Mouse (Mus musculus): ENCODE results near the gene Brd3os. TPM values are rescaled to one million over a fixed set of nuclear protein-coding genes. Genes with fewer than 3 reads are reported as not detected.

Gene Brd3os
- polyA plus RNA-seq, 1 experiment, result 11.6 TPM

DNA sequence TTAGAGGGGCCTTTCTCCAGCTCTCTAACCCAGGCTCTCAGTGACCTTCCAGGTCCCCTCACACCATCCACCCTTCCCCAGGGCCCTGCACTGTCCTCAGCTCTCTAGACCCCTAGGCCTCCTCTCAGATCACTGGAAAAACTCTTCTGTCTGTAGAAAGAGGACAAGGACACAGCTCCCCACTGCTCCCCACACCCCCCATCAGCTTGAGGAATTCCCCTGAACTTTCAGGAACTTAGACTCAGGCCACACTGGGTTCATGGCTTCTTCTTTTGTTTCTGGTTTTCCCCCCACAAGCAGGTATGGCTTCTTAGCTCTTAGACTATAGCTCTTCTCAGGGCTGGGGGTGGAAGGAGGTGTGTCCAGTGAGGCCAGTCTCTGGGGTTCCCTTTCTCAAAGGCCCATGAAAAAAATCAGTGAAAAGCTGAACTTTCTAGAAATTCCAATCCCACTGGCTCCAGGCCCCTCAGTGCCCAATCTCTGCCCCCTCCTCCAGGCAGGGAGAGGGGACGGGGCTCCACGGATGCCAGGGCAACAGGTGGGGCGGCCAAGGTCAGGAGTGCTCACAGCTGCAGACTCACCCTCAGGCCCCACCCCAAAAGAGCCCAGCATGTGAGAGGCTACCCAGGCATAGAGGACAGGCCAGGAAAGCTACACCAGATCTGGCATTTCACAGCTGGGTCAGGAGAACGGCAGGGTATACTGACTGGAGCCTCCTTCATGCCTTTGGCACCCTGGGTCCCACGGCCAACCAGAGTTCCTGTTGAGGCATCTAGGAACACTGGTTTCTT lies 36.8 kb upstream of the Brd3os start:
- Histone ChIP-seq H3K4me3 (ENCODE audit: insufficient read depth, low read depth, low read length) (no peak overlapping the region), H3K27ac (ENCODE audit: insufficient read depth, low read depth, low read length) (no peak overlapping the region), H3K4me1 (ENCODE audit: control insufficient read depth, insufficient read depth, low read length) (peaks cover 19% of the 10 kb centered on the region), H3K27me3 (replicated peaks; ENCODE audit: control insufficient read depth, insufficient read depth, low read length) (no peaks in the 10 kb centered on the region), H3K36me3 (ENCODE audit: control insufficient read depth, insufficient read depth, low read length) (no peaks in the 10 kb centered on the region)
- no peak for TF ChIP-seq CTCF (conservative IDR thresholded peaks at IDR 0.05; ENCODE audit: insufficient read depth, insufficient read length, low read depth, low read length)
- TF ChIP-seq POLR2A (IDR thresholded peaks at IDR 0.05; ENCODE audit: low read depth, low read length), result no peak
- 61% methylated on average over 5 of the region's 5 CpGs for WGBS
- no peak for DNase-seq

DNA sequence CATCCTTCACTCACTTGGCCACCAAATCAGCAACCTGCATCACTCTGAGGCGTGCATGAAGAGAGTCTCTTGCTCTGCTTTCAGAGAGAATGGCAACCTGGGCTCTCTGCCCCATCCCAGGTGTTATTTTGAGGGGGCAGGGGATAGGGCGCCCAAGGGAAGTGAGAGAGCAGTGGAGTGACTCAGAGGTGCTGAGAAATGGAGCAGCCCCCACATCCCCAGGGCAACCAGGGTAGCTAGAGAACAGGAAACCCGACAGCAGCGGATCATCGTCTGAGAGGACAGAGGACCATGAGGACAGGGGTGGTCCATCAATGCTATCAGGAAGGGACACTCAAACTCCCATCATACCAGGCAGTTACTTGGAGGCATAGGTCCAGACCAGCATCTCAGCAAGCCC lies 35.2 kb upstream of the Brd3os start:
- Histone ChIP-seq H3K4me3 (ENCODE audit: insufficient read depth, low read depth, low read length) (no peak overlapping the region), H3K4me1 (ENCODE audit: control insufficient read depth, insufficient read depth, low read length) (peaks cover 26% of the 10 kb centered on the region), H3K36me3 (ENCODE audit: control insufficient read depth, insufficient read depth, low read length) (no peaks in the 10 kb centered on the region), H3K27ac (ENCODE audit: insufficient read depth, low read depth, low read length) (no peak overlapping the region), H3K27me3 (replicated peaks; ENCODE audit: control insufficient read depth, insufficient read depth, low read length) (no peaks in the 10 kb centered on the region)
- 85% methylated on average over 5 of the region's 5 CpGs for WGBS
- no peak for TF ChIP-seq POLR2A (IDR thresholded peaks at IDR 0.05; ENCODE audit: low read depth, low read length)
- TF ChIP-seq CTCF (conservative IDR thresholded peaks at IDR 0.05; ENCODE audit: insufficient read depth, insufficient read length, low read depth, low read length), result no peak
- no peak for DNase-seq

DNA sequence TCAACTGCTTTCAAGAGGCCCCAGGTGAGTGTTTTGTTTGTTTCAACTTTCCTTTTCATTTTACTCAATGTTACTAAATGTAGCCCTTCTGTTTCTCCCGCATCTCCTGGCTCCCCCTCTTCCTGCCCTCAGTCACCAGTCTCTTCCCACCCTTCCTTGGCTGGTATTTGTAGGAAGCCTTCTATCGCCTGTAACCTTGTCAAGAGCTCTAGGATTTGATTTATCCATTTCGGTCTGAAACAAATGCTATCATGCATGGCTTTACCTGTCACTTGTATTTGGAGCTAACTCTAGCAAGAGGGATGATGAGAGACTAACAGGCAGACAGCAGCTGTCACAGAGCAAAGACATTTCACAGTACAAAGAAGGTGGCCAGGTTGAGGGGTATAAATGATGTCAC lies 33.9 kb upstream of the Brd3os start:
- DNase-seq, result no peak
- Histone ChIP-seq H3K27ac (ENCODE audit: insufficient read depth, low read depth, low read length) (no peak overlapping the region), H3K27me3 (replicated peaks; ENCODE audit: control insufficient read depth, insufficient read depth, low read length) (no peaks in the 10 kb centered on the region), H3K4me1 (ENCODE audit: control insufficient read depth, insufficient read depth, low read length) (peaks cover 31% of the 10 kb centered on the region), H3K4me3 (ENCODE audit: insufficient read depth, low read depth, low read length) (no peak overlapping the region), H3K36me3 (ENCODE audit: control insufficient read depth, insufficient read depth, low read length) (no peaks in the 10 kb centered on the region)
- TF ChIP-seq CTCF (conservative IDR thresholded peaks at IDR 0.05; ENCODE audit: insufficient read depth, insufficient read length, low read depth, low read length), result no peak
- TF ChIP-seq POLR2A (IDR thresholded peaks at IDR 0.05; ENCODE audit: low read depth, low read length), result no peak
- 66% methylated on average over 3 of the region's 3 CpGs for WGBS

DNA sequence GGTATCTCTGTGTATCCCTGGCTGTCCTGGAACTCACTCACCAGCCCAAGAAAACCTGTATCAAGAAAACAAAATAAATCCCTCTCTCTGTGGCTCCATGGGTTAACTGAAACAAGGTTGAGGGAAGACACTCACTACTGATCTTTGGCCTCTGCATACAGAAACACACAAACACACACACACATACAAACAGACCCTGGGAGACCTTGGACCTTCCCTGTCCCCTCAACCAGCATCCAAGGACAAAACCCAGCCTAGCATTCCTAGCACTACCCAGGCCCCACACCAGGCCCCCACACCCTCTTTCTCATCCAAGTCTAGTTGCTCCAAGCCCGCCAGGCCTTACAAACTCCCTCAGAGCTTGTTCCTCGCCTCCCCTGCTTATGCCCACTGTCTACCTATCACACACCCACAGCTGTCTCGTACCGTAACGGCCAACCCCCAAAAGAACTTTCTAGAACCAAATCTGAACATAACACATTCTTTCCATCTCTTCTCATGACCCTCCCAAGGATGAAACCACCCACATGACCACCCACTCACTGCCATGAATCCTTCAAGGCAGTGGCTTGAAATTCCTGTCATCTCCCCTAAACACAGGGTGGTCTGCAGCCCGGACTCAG lies 31.5 kb upstream of the Brd3os start:
- Histone ChIP-seq H3K27me3 (replicated peaks; ENCODE audit: control insufficient read depth, insufficient read depth, low read length) (no peaks in the 10 kb centered on the region), H3K4me3 (ENCODE audit: insufficient read depth, low read depth, low read length) (no peak overlapping the region), H3K4me1 (ENCODE audit: control insufficient read depth, insufficient read depth, low read length) (peaks cover 23% of the 10 kb centered on the region), H3K27ac (ENCODE audit: insufficient read depth, low read depth, low read length) (no peak overlapping the region), H3K36me3 (ENCODE audit: control insufficient read depth, insufficient read depth, low read length) (no peaks in the 10 kb centered on the region)
- no peak for DNase-seq
- TF ChIP-seq CTCF (conservative IDR thresholded peaks at IDR 0.05; ENCODE audit: insufficient read depth, insufficient read length, low read depth, low read length), result no peak
- TF ChIP-seq POLR2A (IDR thresholded peaks at IDR 0.05; ENCODE audit: low read depth, low read length), result no peak
- 81% methylated on average over 6 of the region's 6 CpGs for WGBS

DNA sequence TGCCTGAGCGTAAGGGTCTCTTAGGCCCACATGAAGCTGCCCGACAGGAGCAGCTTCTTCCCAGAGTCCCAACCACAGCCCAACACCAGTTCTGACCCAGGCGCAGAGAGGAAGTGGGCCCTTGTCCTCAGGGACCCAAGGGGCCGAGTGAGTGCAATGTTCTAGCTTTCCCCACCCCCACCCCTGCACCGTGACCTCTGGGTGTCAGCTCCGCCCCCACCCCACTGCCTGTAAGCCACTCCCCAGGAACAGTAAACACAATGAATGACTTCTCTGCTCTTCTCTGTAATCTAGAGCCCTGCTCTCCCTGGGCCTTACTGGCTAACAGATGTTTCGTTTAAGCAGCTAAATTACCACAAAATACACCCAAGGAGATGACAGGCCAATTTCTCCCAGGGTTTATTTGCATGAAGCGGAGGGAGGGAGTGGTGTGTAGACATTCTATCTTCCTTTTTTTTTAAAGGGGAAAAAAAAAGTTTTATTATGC lies 30.4 kb upstream of the Brd3os start:
- H3K4me1 ChIP-seq (ENCODE audit: control insufficient read depth, insufficient read depth, low read length), result peaks cover 20% of the 10 kb centered on the region; the same call in 1 of the 2 replicates
- 46% methylated on average over 8 of the region's 8 CpGs for WGBS
- DNase-seq, result peak; percentile 62
- no peak overlapping the region for H3K27ac ChIP-seq (ENCODE audit: insufficient read depth, low read depth, low read length)
- no peaks in the 10 kb centered on the region for H3K27me3 ChIP-seq (replicated peaks; ENCODE audit: control insufficient read depth, insufficient read depth, low read length)
- no peak for TF ChIP-seq CTCF (conservative IDR thresholded peaks at IDR 0.05; ENCODE audit: insufficient read depth, insufficient read length, low read depth, low read length)
- no peak for TF ChIP-seq POLR2A (IDR thresholded peaks at IDR 0.05; ENCODE audit: low read depth, low read length)
- H3K36me3 ChIP-seq (ENCODE audit: control insufficient read depth, insufficient read depth, low read length), result no peaks in the 10 kb centered on the region
- H3K4me3 ChIP-seq (ENCODE audit: insufficient read depth, low read depth, low read length), result no peak overlapping the region

DNA sequence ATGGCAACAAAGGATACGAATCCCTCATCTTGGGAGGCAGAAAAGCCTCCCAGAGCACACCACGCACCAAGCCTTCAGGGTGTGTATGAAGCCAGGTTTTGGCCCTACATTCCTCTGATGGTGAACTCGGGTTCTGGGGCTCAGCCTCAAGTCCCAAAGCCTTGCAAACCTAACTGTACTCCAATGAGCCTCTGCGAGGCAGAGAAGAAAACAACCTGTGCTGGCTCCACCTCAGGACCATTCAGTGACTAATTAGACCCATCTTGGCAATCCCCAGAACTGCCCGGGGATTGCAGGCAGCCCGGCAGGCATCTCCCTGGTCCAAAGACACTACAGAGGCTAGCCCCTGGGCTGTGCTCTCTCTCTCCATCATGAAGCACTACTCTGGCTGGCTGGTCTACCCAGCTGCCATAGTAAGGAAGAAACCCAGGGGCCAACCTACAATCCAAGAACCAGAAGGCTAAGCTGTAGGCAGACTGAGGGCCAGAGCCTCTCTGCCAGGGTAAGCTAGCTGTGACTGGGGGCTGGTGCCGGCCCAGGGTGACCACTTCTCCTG lies 29.8 kb upstream of the Brd3os start:
- Histone ChIP-seq H3K4me1 (ENCODE audit: control insufficient read depth, insufficient read depth, low read length) (peaks cover 20% of the 10 kb centered on the region; the same call in 1 of the 2 replicates), H3K27me3 (replicated peaks; ENCODE audit: control insufficient read depth, insufficient read depth, low read length) (no peaks in the 10 kb centered on the region), H3K27ac (ENCODE audit: insufficient read depth, low read depth, low read length) (no peak overlapping the region), H3K36me3 (ENCODE audit: control insufficient read depth, insufficient read depth, low read length) (no peaks in the 10 kb centered on the region), H3K4me3 (ENCODE audit: insufficient read depth, low read depth, low read length) (no peak overlapping the region)
- WGBS, result 34% methylated on average over 7 of the region's 7 CpGs
- TF ChIP-seq CTCF (conservative IDR thresholded peaks at IDR 0.05; ENCODE audit: insufficient read depth, insufficient read length, low read depth, low read length) (no peak), POLR2A (IDR thresholded peaks at IDR 0.05; ENCODE audit: low read depth, low read length) (no peak)
- DNase-seq, result peak; percentile 26

DNA sequence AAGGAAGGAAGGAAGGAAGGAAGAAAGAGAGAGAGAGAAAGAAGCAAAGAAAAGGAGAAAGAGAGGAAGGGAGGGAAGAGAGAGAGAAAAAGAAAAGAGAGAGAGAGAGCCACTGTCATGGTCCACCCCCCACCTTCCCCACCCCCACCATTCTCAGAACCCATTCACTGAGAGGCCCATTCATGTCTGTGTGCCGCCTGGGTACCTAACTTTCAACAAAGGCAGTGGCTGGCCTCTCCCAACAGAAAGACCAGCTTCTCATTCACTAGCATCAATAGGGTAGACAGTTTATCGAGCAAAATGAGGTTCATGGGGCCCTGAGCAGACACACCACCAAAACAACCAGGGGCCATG lies 28.6 kb upstream of the Brd3os start:
- 87% methylated on average over 2 of the region's 2 CpGs for WGBS
- H3K27ac ChIP-seq (ENCODE audit: insufficient read depth, low read depth, low read length), result no peak overlapping the region
- no peak for TF ChIP-seq CTCF (conservative IDR thresholded peaks at IDR 0.05; ENCODE audit: insufficient read depth, insufficient read length, low read depth, low read length)
- no peak for TF ChIP-seq POLR2A (IDR thresholded peaks at IDR 0.05; ENCODE audit: low read depth, low read length)
- H3K27me3 ChIP-seq (replicated peaks; ENCODE audit: control insufficient read depth, insufficient read depth, low read length), result no peaks in the 10 kb centered on the region
- DNase-seq, result no peak
- H3K4me3 ChIP-seq (ENCODE audit: insufficient read depth, low read depth, low read length), result no peak overlapping the region
- no peaks in the 10 kb centered on the region for H3K36me3 ChIP-seq (ENCODE audit: control insufficient read depth, insufficient read depth, low read length)
- H3K4me1 ChIP-seq (ENCODE audit: control insufficient read depth, insufficient read depth, low read length), result peaks cover 31% of the 10 kb centered on the region
